Mouse (Mus musculus): ENCODE measurements around the gene Tle4. TPM values are rescaled to one million over a fixed set of nuclear protein-coding genes. Genes with fewer than 3 reads are reported as not detected.

Gene Tle4
- total and polyA plus RNA-seq, 2 experiments from 2014 or later = 16.3 to 38.9 TPM

DNA sequence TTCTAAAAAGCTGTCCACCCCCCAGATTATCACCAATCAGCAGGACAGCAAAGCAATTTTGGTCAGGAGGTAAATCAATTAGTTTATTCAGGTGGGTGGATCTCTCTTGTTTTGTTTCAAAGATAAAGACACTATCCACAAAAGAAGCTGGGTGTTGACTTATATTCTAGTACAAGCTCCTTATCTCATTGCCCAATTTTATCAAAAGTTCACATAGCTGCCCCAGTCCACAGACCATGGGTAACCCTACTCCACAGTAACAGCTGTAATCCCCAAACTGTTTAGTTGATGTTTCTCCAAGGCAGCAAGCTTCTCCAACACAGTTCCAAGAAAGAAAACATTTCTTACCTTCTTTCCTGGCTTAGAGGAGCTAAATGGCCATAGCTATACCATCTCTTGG is 21.5 kb downstream of the Tle4 start:
- Histone ChIP-seq H3K4me2 (ENCODE audit: low read depth, low read length) (no peak overlapping the region), H3K9me3 (ENCODE audit: low read length) (no peaks in the 10 kb centered on the region), H3K9ac (replicated peaks; ENCODE audit: low read length) (no peak overlapping the region), H3K27me3 (ENCODE audit: insufficient read depth, low read length) (no peaks in the 10 kb centered on the region), H3K27ac (no peak overlapping the region), H3K4me3 (ENCODE audit: low read length) (no peak overlapping the region), H3K4me1 (ENCODE audit: insufficient read depth, low read length) (no peaks in the 10 kb centered on the region), H3K36me3 (ENCODE audit: insufficient read depth, low read length) (no peaks in the 10 kb centered on the region)
- ATAC-seq = no peak
- no peak for TF ChIP-seq CTCF (IDR thresholded peaks at IDR 0.05; ENCODE audit: low read depth)
- DNase-seq (ENCODE audit: low spot score) = no peak

DNA sequence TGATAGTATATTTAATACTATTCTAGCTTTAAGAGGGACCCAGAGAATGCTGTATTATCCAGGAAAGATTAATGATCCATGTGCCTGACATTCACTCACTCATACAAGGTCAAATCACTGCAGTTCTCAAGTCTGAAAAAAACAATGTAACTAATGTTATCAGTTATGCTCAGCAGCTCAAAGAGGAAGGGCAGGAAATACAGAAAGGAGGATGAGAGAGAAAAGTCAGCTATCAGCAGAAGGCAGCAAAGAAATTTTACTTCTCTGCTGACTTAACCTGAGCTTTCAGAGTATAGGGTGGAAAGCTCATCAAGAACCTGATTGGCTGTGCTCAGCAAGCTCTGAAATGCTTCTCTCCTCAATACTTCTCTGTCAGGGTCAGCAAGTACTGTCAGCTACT is 29.0 kb downstream of the Tle4 start:
- ATAC-seq (no peak), DNase-seq (ENCODE audit: low spot score) (no peak)
- no peak overlapping the region for H3K27ac ChIP-seq
- H3K9me3 ChIP-seq (ENCODE audit: low read length) = no peaks in the 10 kb centered on the region
- no peak overlapping the region for H3K4me2 ChIP-seq (ENCODE audit: low read depth, low read length)
- no peaks in the 10 kb centered on the region for H3K27me3 ChIP-seq (ENCODE audit: insufficient read depth, low read length)
- H3K9ac ChIP-seq (replicated peaks; ENCODE audit: low read length) = no peak overlapping the region
- no peaks in the 10 kb centered on the region for H3K36me3 ChIP-seq (ENCODE audit: insufficient read depth, low read length)
- H3K4me3 ChIP-seq (ENCODE audit: low read length) = no peak overlapping the region
- H3K4me1 ChIP-seq (ENCODE audit: insufficient read depth, low read length) = no peaks in the 10 kb centered on the region
- no peak for TF ChIP-seq CTCF (IDR thresholded peaks at IDR 0.05; ENCODE audit: low read depth)

DNA sequence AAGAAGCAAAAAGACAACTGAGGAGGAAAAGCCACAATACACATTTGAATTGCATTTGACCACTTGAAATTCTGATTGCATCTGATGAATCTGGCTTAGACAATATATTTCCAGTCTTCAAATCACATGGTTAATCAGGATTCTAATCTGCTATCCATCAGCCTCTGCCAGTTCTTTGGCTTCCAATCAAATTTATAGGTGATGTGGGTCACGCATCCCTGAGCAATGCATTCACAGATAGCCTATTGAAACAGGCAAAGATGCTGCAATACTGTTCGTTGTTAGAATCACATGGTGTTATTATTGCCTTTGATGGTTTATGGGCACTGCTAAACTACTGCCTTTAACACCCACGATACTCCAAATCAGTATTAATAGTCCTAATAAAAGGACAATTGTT is 30.8 kb downstream of the Tle4 start:
- 25% methylated on average over 3 of the region's 3 CpGs for WGBS
- Histone ChIP-seq H3K4me2 (ENCODE audit: low read depth, low read length) (no peak overlapping the region), H3K27ac (no peak overlapping the region)

DNA sequence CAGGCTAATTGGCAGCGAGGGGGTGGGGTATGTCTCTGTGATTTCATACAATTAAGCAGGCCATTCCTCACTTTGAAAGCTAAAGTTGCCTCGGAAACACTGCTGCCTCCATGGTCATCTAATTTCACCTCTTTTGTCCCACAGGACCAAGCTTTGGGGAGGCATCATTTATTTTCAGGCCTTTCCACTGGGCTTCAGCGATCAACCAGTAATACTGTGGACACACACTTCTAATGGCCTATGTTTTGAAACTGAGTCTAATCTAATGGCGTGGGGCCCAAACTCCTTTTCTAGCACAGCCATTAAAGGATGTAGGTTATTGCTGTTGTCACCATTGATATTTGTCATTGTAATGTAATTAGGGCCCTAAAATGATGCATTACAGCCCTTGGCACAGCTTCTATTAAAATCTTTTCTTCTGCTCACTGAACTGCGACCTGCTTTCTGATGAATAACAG is 31.3 kb downstream of the Tle4 start:
- no peaks in the 10 kb centered on the region for H3K27me3 ChIP-seq (ENCODE audit: insufficient read depth, low read length)
- no peak overlapping the region for H3K4me3 ChIP-seq (ENCODE audit: low read length)
- TF ChIP-seq CTCF (IDR thresholded peaks at IDR 0.05; ENCODE audit: low read depth) = no peak
- H3K4me2 ChIP-seq (ENCODE audit: low read depth, low read length) = no peak overlapping the region
- H3K27ac ChIP-seq = no peak overlapping the region
- H3K9me3 ChIP-seq (ENCODE audit: low read length) = no peaks in the 10 kb centered on the region
- no peaks in the 10 kb centered on the region for H3K36me3 ChIP-seq (ENCODE audit: insufficient read depth, low read length)
- DNase-seq (ENCODE audit: low spot score) (peak; percentile 74), ATAC-seq (peak; percentile 74)
- WGBS = 23% methylated on average over 5 of the region's 5 CpGs
- H3K4me1 ChIP-seq (ENCODE audit: insufficient read depth, low read length) = no peaks in the 10 kb centered on the region
- H3K9ac ChIP-seq (replicated peaks; ENCODE audit: low read length) = no peak overlapping the region

More for the DNA sequence above, 30.8 kb downstream of the Tle4 start:
- ATAC-seq (0 out of 2 replicates have a peak, but pooled peaks have one; percentile 40), DNase-seq (ENCODE audit: low spot score) (peak; percentile 9)
- Histone ChIP-seq H3K36me3 (ENCODE audit: insufficient read depth, low read length) (no peaks in the 10 kb centered on the region), H3K4me3 (ENCODE audit: low read length) (no peak overlapping the region), H3K9me3 (ENCODE audit: low read length) (no peaks in the 10 kb centered on the region), H3K4me1 (ENCODE audit: insufficient read depth, low read length) (no peaks in the 10 kb centered on the region), H3K27me3 (ENCODE audit: insufficient read depth, low read length) (no peaks in the 10 kb centered on the region), H3K9ac (replicated peaks; ENCODE audit: low read length) (no peak overlapping the region)
- no peak for TF ChIP-seq CTCF (IDR thresholded peaks at IDR 0.05; ENCODE audit: low read depth)

DNA sequence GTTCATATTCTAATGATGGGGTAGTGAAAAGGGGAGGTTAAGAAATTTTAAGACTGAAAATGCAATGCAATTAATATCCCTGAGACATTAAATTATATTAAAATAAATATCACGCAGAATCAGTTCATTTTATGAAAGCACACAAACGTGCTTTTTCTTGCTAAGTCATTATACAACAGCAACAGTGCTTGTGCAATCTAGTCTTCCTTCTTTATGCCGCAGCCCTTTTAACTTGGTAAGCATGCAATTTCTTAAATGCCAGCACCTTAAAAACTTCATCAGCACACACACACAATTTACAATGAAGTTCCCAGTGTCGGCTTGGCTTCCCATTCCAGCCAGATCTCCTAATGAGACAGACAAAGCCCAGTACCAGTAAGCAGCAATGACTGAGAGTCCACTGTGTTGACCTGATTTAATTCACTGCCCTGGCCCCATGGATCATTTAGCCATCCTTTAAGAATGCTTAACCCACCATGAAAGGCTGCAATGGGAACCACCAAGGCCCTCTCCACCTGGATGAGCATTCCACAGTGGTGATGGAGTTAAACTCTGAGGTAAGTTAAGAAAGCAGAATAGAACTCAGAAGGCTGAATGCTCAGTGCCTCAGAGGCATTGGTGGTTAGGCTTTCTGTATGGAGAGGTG is 32.3 kb downstream of the Tle4 start:
- Histone ChIP-seq H3K4me1 (ENCODE audit: insufficient read depth, low read length) (no peaks in the 10 kb centered on the region), H3K4me3 (ENCODE audit: low read length) (no peak overlapping the region), H3K9me3 (ENCODE audit: low read length) (no peaks in the 10 kb centered on the region), H3K27ac (no peak overlapping the region), H3K27me3 (ENCODE audit: insufficient read depth, low read length) (no peaks in the 10 kb centered on the region), H3K9ac (replicated peaks; ENCODE audit: low read length) (no peak overlapping the region), H3K4me2 (ENCODE audit: low read depth, low read length) (no peak overlapping the region), H3K36me3 (ENCODE audit: insufficient read depth, low read length) (no peaks in the 10 kb centered on the region)
- TF ChIP-seq CTCF (IDR thresholded peaks at IDR 0.05; ENCODE audit: low read depth) = no peak
- DNase-seq (ENCODE audit: low spot score) (no peak), ATAC-seq (no peak)
- 40% methylated on average over 4 of the region's 4 CpGs for WGBS

DNA sequence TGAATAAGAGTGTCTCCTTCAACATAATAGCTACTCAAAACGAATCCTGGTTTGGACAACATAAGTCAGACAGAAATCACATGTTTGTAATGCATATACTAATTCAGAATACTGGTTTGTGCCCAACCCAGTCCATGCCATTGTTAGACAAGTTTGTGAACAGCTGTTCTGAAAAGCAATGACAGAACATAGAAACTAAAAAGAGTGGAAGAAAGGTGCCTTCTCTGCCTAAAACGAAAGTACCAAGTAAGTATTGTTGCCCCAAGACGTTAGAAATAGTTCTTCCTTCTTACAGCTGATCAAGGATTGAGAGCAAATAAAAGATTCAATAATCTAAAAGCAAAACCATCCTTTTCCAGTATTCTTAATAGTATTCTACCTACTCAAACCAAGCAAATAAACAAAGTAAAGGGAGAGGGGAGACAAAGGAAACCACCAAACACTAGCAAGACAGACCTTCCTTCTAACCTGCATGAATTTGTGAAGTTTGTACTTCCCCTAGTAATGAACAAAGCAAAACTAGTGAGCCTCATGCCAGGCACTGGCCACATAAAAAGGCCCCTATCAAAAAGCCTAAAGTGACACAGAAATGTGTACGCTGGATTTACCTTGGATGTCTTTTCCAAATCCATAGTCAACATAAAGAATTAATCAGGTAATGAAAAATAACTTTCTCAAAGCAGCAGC is 34.4 kb downstream of the Tle4 start:
- no peak for ATAC-seq
- no peaks in the 10 kb centered on the region for H3K4me1 ChIP-seq (ENCODE audit: insufficient read depth, low read length)
- no peak overlapping the region for H3K27ac ChIP-seq
- no peaks in the 10 kb centered on the region for H3K27me3 ChIP-seq (ENCODE audit: insufficient read depth, low read length)
- TF ChIP-seq CTCF (IDR thresholded peaks at IDR 0.05; ENCODE audit: low read depth) = no peak
- H3K4me3 ChIP-seq (ENCODE audit: low read length) = no peak overlapping the region
- WGBS = 80% methylated on average over 4 of the region's 4 CpGs
- H3K36me3 ChIP-seq (ENCODE audit: insufficient read depth, low read length) = no peaks in the 10 kb centered on the region
- no peak overlapping the region for H3K9ac ChIP-seq (replicated peaks; ENCODE audit: low read length)
- no peaks in the 10 kb centered on the region for H3K9me3 ChIP-seq (ENCODE audit: low read length)
- DNase-seq (ENCODE audit: low spot score) = no peak
- H3K4me2 ChIP-seq (ENCODE audit: low read depth, low read length) = no peak overlapping the region

DNA sequence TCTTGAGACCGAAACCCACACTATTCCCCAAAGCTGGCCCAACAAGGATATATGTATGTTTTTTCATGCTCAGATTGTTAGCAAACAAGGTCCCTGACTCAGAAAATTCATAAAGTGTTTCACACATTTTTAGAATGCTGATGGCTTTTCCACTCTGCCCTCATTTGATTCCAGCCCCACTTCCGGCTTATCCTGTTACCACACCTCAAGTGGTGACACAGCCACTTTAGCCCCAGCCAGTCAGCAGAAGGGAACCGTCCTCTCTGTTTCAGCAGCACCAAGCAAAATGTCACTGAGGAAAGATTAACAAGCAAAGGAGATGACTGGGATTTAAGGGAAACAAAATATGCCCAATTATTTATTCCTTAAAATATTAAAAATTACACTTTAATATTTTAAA is 50.0 kb downstream of the Tle4 start:
- no peak overlapping the region for H3K4me2 ChIP-seq (ENCODE audit: low read depth, low read length)
- no peaks in the 10 kb centered on the region for H3K4me1 ChIP-seq (ENCODE audit: insufficient read depth, low read length)
- H3K4me3 ChIP-seq (ENCODE audit: low read length) = no peak overlapping the region
- no peaks in the 10 kb centered on the region for H3K27me3 ChIP-seq (ENCODE audit: insufficient read depth, low read length)
- WGBS = 90% methylated on average over 3 of the region's 3 CpGs
- TF ChIP-seq CTCF (IDR thresholded peaks at IDR 0.05; ENCODE audit: low read depth) = no peak
- no peak overlapping the region for H3K27ac ChIP-seq
- ATAC-seq (no peak), DNase-seq (ENCODE audit: low spot score) (no peak)
- no peaks in the 10 kb centered on the region for H3K36me3 ChIP-seq (ENCODE audit: insufficient read depth, low read length)
- H3K9ac ChIP-seq (replicated peaks; ENCODE audit: low read length) = no peak overlapping the region
- no peaks in the 10 kb centered on the region for H3K9me3 ChIP-seq (ENCODE audit: low read length)
